In genomic region chr12:14287657-14288056, GRCm38 (mm10) we compare ENCODE assay signal across 16 mouse cellular contexts.
DNase-seq lines count a peak whose midpoint lies in the region.
"Had no signal": no experiment of that assay in that cellular context is flagged by ENCODE, and none has a peak within 500 bp of the region (broad histone marks: within the 10 kb centered on the region; RNA-seq: fewer than 3 reads in every experiment).

No protein-coding gene starts in this region.

- DNase-seq in Muller cell, postnatal 12 days (ENCODE audit: inconsistent ontology term), result peak; percentile 26
- DNase-seq in fat pad, adult 2 months (ENCODE audit: extremely low read depth, low read depth, low spot score), result peak; percentile 90
- no peak for DNase-seq in adrenal gland, adult (ENCODE audit: inconsistent age in 2 of 2, low spot score in 1 of 2)
- no peak for DNase-seq in cerebellum, postnatal 36 days
- DNase-seq: adrenal gland, adult 2 months; adrenal gland, adult 8-10 months; adrenal gland, postnatal 10 days; adrenal gland, postnatal 14 days; adrenal gland, postnatal 25 days; adrenal gland, postnatal 36 days; B cell, adult 2 months; cerebellum, adult 11 months; cerebellum, adult 11-12 months; cerebellum, adult 18-20 months; cerebellum, adult 2 months; cerebellum, adult 8-10 months had no signal

Comparison
In these comparisons a context has a peak if more than half of its experiments do, and no peak if none do; other contexts are left out.
1. DNase-seq: peak in Muller cell, postnatal 12 days (single experiment) and fat pad, adult 2 months (single experiment); none in adrenal gland, adult (0 of 2) and cerebellum, postnatal 36 days (0 of 2).